Comparison of ENCODE assay signal across 8 mouse cellular contexts in the genomic region with DNA sequence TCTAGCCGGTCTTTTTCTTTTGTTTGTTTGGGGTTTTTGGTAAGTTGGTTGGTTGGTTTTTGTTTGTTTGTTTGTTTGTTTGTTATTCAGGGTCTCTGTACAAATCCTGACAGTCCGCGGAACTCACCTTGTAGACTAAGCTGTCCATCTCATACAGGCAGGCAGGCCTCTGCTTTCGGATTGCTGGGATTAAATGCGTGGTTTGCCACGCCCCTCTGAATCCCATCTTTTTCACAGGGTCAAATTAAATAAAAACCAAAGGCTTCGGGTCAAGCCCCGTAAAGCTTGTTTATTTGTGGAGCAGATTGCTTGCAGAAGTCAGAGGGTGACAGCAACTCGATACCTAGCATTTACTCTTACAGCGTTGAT. TPM values are rescaled to one million over a fixed set of nuclear protein-coding genes. Genes with fewer than 3 reads are reported as not detected.
A peak's percentile ranks its signal among the peaks of the same experiment; 100 is the strongest.
DNase-seq lines count a peak whose midpoint lies in the region; ATAC-seq and TF ChIP-seq lines count a peak whose summit lies in the region.

A gene (plus strand): TSS at position 338 of the 369 bp plus-strand sequence.

- peak within 1 kb of the TSS; percentile 91 for H3K9ac ChIP-seq in hindbrain, embryonic 16.5 days (ENCODE audit: low read depth, low read length)
- H3K9ac ChIP-seq in liver, embryonic 15.5 days, result peak within 1 kb of the TSS; percentile 86

- intact Hi-C loops in gastrocnemius, adult 2 months (cut with DNase I), result no loop called here

- peaks cover 11% of the 10 kb centered on the region for H3K4me1 ChIP-seq in hindbrain, embryonic 16.5 days (ENCODE audit: control insufficient read depth, insufficient read depth, low read depth, low read length)
- peaks cover 21% of the 10 kb centered on the region for H3K4me1 ChIP-seq in liver, embryonic 15.5 days (replicated peaks)

- ATAC-seq in hindbrain, embryonic 16.5 days, result peak; percentile 62
- ATAC-seq in liver, embryonic 15.5 days (ENCODE audit: insufficient read depth), result peak; percentile 3; the same call in 1 of the 2 replicates

- peak in 1 of 2 experiments; percentile 14 for DNase-seq in layer of hippocampus, adult 18-20 months (ENCODE audit: low spot score in 2 of 2)
- DNase-seq in layer of hippocampus, adult 9-11 months, result no peak
- DNase-seq in adrenal gland, postnatal 10 days, result no peak
- DNase-seq in gastrocnemius, adult 2 months, result no peak
- no peak for DNase-seq in right cerebral cortex, postnatal 25 days
- no peak for DNase-seq in spleen, postnatal 14 days (ENCODE audit: low spot score in 2 of 2)

- no peak for TF ChIP-seq CTCF in gastrocnemius, adult 2 months (IDR thresholded peaks at IDR 0.05)

- H3K27ac ChIP-seq in gastrocnemius, adult 2 months, result peak within 1 kb of the TSS; percentile 97
- H3K27ac ChIP-seq in hindbrain, embryonic 16.5 days (ENCODE audit: low read depth, low read length), result peak within 1 kb of the TSS; percentile 90
- H3K27ac ChIP-seq in liver, embryonic 15.5 days (replicated peaks), result peak within 1 kb of the TSS; percentile 88

- peak within 1 kb of the TSS; percentile 71 for H3K4me2 ChIP-seq in hindbrain, embryonic 16.5 days (ENCODE audit: low read length)
- H3K4me2 ChIP-seq in liver, embryonic 15.5 days, result peak within 1 kb of the TSS; percentile 96

- no peaks in the 10 kb centered on the region for H3K27me3 ChIP-seq in hindbrain, embryonic 16.5 days (replicated peaks; ENCODE audit: control insufficient read depth, insufficient read depth, low read length)
- no peaks in the 10 kb centered on the region for H3K27me3 ChIP-seq in liver, embryonic 15.5 days

- H3K36me3 ChIP-seq in hindbrain, embryonic 16.5 days (ENCODE audit: control insufficient read depth, insufficient read depth, low read length), result no peaks in the 10 kb centered on the region
- H3K36me3 ChIP-seq in liver, embryonic 15.5 days (replicated peaks), result 0 out of 2 replicates have a peak, but pooled peaks cover 5% of the 10 kb centered on the region

- H3K9me3 ChIP-seq in hindbrain, embryonic 16.5 days (ENCODE audit: control insufficient read depth, low read length), result no peaks in the 10 kb centered on the region
- H3K9me3 ChIP-seq in liver, embryonic 15.5 days (replicated peaks), result no peaks in the 10 kb centered on the region

- 11% methylated on average over 10 of the region's 10 CpGs for whole genome bisulfite sequencing in hindbrain, embryonic 16.5 days
- WGBS in liver, embryonic 15.5 days (ENCODE audit: insufficient replicate concordance), result 8% methylated on average over 10 of the region's 10 CpGs

- H3K4me3 ChIP-seq in gastrocnemius, adult 2 months, result peak within 1 kb of the TSS; percentile 97
- peak within 1 kb of the TSS; percentile 88 for H3K4me3 ChIP-seq in hindbrain, embryonic 16.5 days (ENCODE audit: low read length)
- peak within 1 kb of the TSS; percentile 81 for H3K4me3 ChIP-seq in liver, embryonic 15.5 days (replicated peaks)

RNA-seq across cellular contexts. Expression of the gene that starts here (rescaled TPM):
- total RNA-seq in layer of hippocampus, adult 18-20 months (2021), result 10 to 100 TPM; 61.2 to 62.2 TPM
- 10 to 100 TPM; 53.5 to 57.1 TPM for total RNA-seq in adrenal gland, postnatal 10 days (2021)
- total RNA-seq in gastrocnemius, adult 2 months (2021), result 10 to 100 TPM; 46.9 to 47.1 TPM
- 70.5 and 71.1 TPM in 2 replicates for polyA plus RNA-seq in hindbrain, embryonic 16.5 days (2015; fragmentation: Nextera tagmentation; extraction: Ambion mirVana)
- 25.3 and 30.2 TPM in 2 replicates for polyA plus RNA-seq in liver, embryonic 15.5 days (2015; fragmentation: Nextera tagmentation; extraction: Ambion mirVana)
